Mouse (Mus musculus) kidney, embryonic 16.5 days (tissue): ENCODE measurements around the gene Vtn. TPM values are rescaled to one million over a fixed set of nuclear protein-coding genes. Genes with fewer than 3 reads are reported as not detected.
A peak's percentile ranks its signal among the peaks of the same experiment; 100 is the strongest.

ENCODE experiments used
- ATAC-seq: fragments of 200-750 bp; cut with Nextera tagmentation; 2 replicates; pipeline ENCODE4 v1.8.0; 2017; ENCODE audit warnings: moderate TSS enrichment; ENCODE audit not compliant: low FRiP score, low TSS enrichment
- H3K27ac ChIP-seq: fragments of 300-500 bp; sonication (generic); 2 replicates; pipeline ENCODE4 v1.5.1; 2014; ENCODE audit warnings: low read length
- H3K27me3 ChIP-seq: fragments of 300-500 bp; sonication (generic); 2 replicates; pipeline ENCODE4 v1.6.1; 2014; ENCODE audit warnings: low read length, control low read depth, mixed read lengths; ENCODE audit not compliant: insufficient read depth
- H3K36me3 ChIP-seq: fragments of 300-500 bp; sonication (generic); 2 replicates; pipeline ENCODE4 v1.6.1; 2014; ENCODE audit warnings: low read length, control low read depth, mixed read lengths; ENCODE audit not compliant: insufficient read depth
- H3K4me1 ChIP-seq: fragments of 300-500 bp; sonication (generic); 2 replicates; pipeline ENCODE4 v1.6.1; 2014; ENCODE audit warnings: low read length, control low read depth, mixed read lengths; ENCODE audit not compliant: insufficient read depth
- H3K4me2 ChIP-seq: fragments of 300-500 bp; sonication (generic); replicated peaks from 2 replicates; pipeline ENCODE4 v1.6.1; 2014; ENCODE audit warnings: low read depth, low read length
- H3K4me3 ChIP-seq: fragments of 300-500 bp; sonication (generic); 2 replicates; pipeline ENCODE4 v1.5.1; 2014; ENCODE audit warnings: mild to moderate bottlenecking, low read length
- H3K9ac ChIP-seq: fragments of 300-500 bp; sonication (generic); replicated peaks from 2 replicates; pipeline ENCODE4 v1.6.1; 2014; ENCODE audit warnings: low read length
- H3K9me3 ChIP-seq: fragments of 300-500 bp; sonication (generic); 2 replicates; pipeline ENCODE4 v1.6.1; 2016; ENCODE audit warnings: low read length, control low read depth
- whole genome bisulfite sequencing: fragments of 180-500 bp; shearing (Covaris S2); extraction: QIAGEN DNeasy Blood & Tissue Kit; methylation state at CpG from one replicate; pipeline ENCODE4 v1.1.7; 2014; 5-methylcytosine and 5-hydroxymethylcytosine counted together
- polyA plus RNA-seq: library from polyadenylated mRNA; unstranded; fragments of >200 nt; fragmentation: Nextera tagmentation; extraction: Ambion mirVana; gene quantifications from 2 replicates; pipeline ENCODE4 v1.2.1, GENCODE M21; 2015

Vtn gene
- polyA plus RNA-seq = 2.4 and 2.9 TPM in 2 replicates

DNA sequence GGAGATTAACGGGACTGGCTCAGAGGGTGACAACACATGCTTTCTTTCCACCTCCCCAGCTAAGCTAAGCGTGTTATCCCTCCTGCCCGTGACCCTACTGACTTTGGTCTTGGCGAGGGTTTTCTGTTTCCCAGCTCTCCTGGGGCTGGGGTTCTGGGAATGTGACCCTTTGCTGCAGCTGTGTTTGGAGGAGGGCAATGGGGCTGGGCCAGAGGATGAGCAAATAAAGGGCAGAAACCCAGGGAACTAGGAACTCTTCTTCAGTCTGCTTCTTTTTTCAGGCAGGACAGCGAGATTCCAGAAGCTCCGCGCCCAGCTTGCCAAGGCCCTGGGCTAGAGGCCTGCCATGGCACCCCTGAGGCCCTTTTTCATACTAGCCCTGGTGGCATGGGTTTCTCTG, at the start of gene Vtn:
Vtn (plus strand) TSS at position 88 of the 400 bp plus-strand sequence.
- ATAC-seq = no peak
- Histone ChIP-seq H3K9me3 (no peaks in the 10 kb centered on the region), H3K9ac (peak within 1 kb of the TSS; percentile 56; the same call in 1 of the 2 replicates)

GRCm38 (mm10) chr11:78450337-78450736, 48.6 kb upstream of the Vtn start:
- no peaks in the 10 kb centered on the region for H3K36me3 ChIP-seq
- no peaks in the 10 kb centered on the region for H3K9me3 ChIP-seq
- no peak for ATAC-seq
- no peak overlapping the region for H3K9ac ChIP-seq
- H3K27ac ChIP-seq = no peak overlapping the region
- no peak overlapping the region for H3K4me2 ChIP-seq
- no peaks in the 10 kb centered on the region for H3K4me1 ChIP-seq
- 43% methylated on average over 2 of the region's 2 CpGs for WGBS
- no peaks in the 10 kb centered on the region for H3K27me3 ChIP-seq
- no peak overlapping the region for H3K4me3 ChIP-seq

More for the DNA sequence above, at the start of gene Vtn:
- H3K4me3 ChIP-seq = peak within 1 kb of the TSS; percentile 56
- H3K4me1 ChIP-seq = peaks cover 17% of the 10 kb centered on the region
- no peaks in the 10 kb centered on the region for H3K36me3 ChIP-seq
- 49% methylated on average over 7 of the region's 7 CpGs for WGBS
- H3K27ac ChIP-seq = 0 out of 2 replicates have a peak within 1 kb of the TSS, but pooled peaks have one; percentile 29
- peaks cover 40% of the 10 kb centered on the region for H3K27me3 ChIP-seq
- peak within 1 kb of the TSS; percentile 95 for H3K4me2 ChIP-seq

DNA sequence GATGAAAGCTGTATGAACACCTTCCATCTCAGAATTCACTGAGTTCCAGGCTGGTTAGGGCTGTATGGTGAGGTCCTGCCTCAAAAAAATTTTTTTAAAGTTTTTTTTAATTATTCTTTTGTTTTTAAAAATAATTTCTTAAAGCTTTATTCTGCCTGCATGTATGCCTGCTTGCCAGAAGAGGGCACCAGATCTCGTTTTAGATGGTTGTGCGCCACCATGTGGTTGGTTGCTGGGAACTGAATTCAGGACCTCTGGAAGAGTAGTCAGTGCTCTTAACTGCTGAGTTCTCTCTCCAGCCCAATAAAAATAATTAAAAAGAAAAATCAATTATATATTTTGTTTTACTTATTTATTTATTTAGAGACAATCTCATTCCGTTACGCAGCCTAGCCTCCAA, 45.2 kb upstream of the Vtn start:
- Histone ChIP-seq H3K4me2 (no peak overlapping the region), H3K9ac (no peak overlapping the region), H3K27ac (no peak overlapping the region), H3K4me3 (no peak overlapping the region), H3K9me3 (no peaks in the 10 kb centered on the region), H3K4me1 (0 out of 2 replicates have a peak, but pooled peaks cover 2% of the 10 kb centered on the region), H3K27me3 (no peaks in the 10 kb centered on the region), H3K36me3 (no peaks in the 10 kb centered on the region)
- 12% methylated on average over 4 of the region's 4 CpGs for WGBS
- no peak for ATAC-seq

- Histone ChIP-seq H3K9ac (no peak overlapping the region), H3K4me2 (no peak overlapping the region), H3K4me1 (0 out of 2 replicates have a peak, but pooled peaks cover 2% of the 10 kb centered on the region), H3K36me3 (no peaks in the 10 kb centered on the region), H3K9me3 (no peaks in the 10 kb centered on the region), H3K27me3 (no peaks in the 10 kb centered on the region), H3K27ac (no peak overlapping the region), H3K4me3 (no peak overlapping the region)
- ATAC-seq = no peak
- WGBS = 77% methylated on average over 7 of the region's 7 CpGs
Observed at GRCm38 (mm10) chr11:78454276-78454675, 44.6 kb upstream of the Vtn start.

DNA sequence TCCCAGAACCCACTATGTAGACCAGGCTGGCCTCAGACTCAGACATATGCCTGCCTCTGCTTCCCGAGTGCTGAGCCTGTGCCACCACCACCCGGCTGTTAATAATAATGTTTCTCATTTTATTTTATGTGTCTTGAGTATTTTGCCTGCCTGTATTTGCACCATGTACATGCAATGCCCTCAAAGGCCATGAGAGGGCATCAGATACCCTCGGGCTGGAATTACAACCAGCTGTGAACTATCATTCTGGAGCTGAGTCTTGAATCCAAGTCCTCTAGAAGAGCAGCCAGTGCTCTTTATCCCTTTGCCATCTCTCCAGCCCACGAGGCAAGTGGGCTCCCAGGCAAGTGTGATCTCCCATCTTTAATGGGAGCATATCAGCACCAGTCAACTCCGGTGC, 43.6 kb upstream of the Vtn start:
- Histone ChIP-seq H3K9me3 (no peaks in the 10 kb centered on the region), H3K27ac (no peak overlapping the region), H3K4me2 (no peak overlapping the region), H3K4me1 (0 out of 2 replicates have a peak, but pooled peaks cover 2% of the 10 kb centered on the region), H3K4me3 (no peak overlapping the region), H3K9ac (no peak overlapping the region), H3K27me3 (no peaks in the 10 kb centered on the region), H3K36me3 (no peaks in the 10 kb centered on the region)
- ATAC-seq = no peak
- WGBS = 35% methylated on average over 5 of the region's 5 CpGs

GRCm38 (mm10) chr11:78458740-78459139, 40.2 kb upstream of the Vtn start:
- Histone ChIP-seq H3K4me1 (0 out of 2 replicates have a peak, but pooled peaks cover 2% of the 10 kb centered on the region), H3K4me3 (no peak overlapping the region), H3K9me3 (0 out of 2 replicates have a peak, but pooled peaks cover 6% of the 10 kb centered on the region), H3K27ac (no peak overlapping the region), H3K27me3 (no peaks in the 10 kb centered on the region), H3K36me3 (no peaks in the 10 kb centered on the region), H3K4me2 (no peak overlapping the region), H3K9ac (no peak overlapping the region)
- no peak for ATAC-seq
- WGBS = 80% methylated on average over 17 of the region's 17 CpGs

DNA sequence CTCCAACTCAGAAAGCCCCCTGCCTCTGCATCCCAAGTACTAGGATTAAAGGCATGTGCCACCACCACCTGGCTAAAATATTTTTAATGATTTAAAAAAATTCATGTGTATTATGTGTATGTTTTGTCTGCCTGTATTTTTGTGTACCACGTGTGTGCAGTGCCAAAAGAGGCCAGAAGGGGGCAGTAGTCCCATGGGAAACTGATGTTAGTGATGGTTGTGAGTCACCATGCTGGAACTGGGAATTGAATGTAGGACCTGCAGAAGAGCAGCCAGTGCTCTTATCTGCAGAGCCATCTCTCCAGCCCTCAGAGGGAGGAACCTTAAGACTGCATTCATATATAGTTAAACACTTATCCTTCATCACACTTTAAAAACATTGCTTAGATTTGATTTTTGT, 37.0 kb upstream of the Vtn start:
- Histone ChIP-seq H3K27ac (no peak overlapping the region), H3K4me3 (no peak overlapping the region), H3K4me2 (no peak overlapping the region), H3K9me3 (0 out of 2 replicates have a peak, but pooled peaks cover 6% of the 10 kb centered on the region), H3K4me1 (peaks cover 10% of the 10 kb centered on the region), H3K9ac (no peak overlapping the region), H3K27me3 (no peaks in the 10 kb centered on the region), H3K36me3 (no peaks in the 10 kb centered on the region)
- 71% methylated on average over 1 of the region's 1 CpGs for WGBS
- no peak for ATAC-seq

DNA sequence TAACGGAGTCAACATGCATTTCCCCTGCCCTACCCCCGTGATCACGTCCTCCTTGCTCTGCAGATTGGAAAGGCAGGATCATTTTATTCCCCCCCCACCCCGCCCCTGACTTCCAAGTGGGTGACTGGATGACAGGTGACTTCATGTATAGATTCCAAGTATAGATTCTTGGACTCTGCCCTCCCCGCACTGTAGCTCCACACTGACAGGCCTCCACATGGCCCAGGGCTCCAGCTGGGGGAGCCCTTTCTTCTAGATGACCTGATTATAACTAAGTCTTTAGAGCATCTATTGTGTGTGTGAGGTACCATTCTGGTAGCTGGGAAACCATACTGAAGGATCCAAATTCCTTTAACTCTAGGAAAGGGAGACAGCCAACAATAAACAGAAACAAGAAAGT, 36.2 kb upstream of the Vtn start:
- 0 out of 2 replicates have a peak, but pooled peaks cover 6% of the 10 kb centered on the region for H3K9me3 ChIP-seq
- no peak overlapping the region for H3K27ac ChIP-seq
- H3K4me1 ChIP-seq = peaks cover 11% of the 10 kb centered on the region
- no peak overlapping the region for H3K9ac ChIP-seq
- H3K4me2 ChIP-seq = no peak overlapping the region
- H3K27me3 ChIP-seq = no peaks in the 10 kb centered on the region
- H3K36me3 ChIP-seq = no peaks in the 10 kb centered on the region
- WGBS = 82% methylated on average over 5 of the region's 5 CpGs
- ATAC-seq = no peak
- no peak overlapping the region for H3K4me3 ChIP-seq

DNA sequence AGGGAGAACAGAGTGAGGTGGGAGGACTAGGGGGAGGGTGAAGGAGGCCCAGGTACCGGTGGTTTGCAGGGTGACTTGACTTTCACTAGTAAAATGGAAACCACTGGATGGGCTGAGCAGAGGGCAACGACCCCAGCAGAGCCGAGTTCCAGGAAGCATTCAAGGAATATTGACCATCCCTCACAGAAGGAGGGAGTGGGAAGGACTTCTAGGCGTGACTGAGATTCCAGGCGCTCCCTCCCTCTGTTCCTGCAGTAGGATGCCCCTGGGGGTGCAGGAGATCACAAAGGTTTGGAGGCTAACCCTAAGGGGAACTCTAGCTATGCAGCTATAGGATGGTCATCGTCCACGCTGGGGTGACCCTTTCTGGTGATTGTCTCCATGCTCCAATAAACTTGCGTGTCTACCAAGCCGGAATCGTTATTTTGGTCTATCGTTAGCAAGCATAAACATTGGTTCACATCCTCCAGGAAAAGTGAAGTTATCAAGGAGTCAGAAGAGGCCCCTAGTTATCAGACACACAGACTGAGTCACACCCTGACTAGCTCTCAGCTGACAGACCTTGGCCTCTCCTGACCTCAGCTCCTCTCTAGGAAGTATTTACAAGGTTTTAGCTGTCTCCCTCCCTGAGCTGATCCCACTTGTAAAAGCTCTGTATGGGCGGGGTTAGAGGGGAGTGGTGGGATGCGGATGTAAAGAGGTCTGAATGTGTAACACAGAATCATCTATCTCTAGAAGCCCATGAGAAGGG, 35.4 kb upstream of the Vtn start:
- Histone ChIP-seq H3K4me2 (no peak overlapping the region), H3K4me1 (peaks cover 11% of the 10 kb centered on the region), H3K27me3 (no peaks in the 10 kb centered on the region), H3K36me3 (no peaks in the 10 kb centered on the region), H3K27ac (no peak overlapping the region), H3K4me3 (no peak overlapping the region), H3K9me3 (0 out of 2 replicates have a peak, but pooled peaks cover 6% of the 10 kb centered on the region), H3K9ac (no peak overlapping the region)
- 43% methylated on average over 13 of the region's 13 CpGs for WGBS
- no peak for ATAC-seq

DNA sequence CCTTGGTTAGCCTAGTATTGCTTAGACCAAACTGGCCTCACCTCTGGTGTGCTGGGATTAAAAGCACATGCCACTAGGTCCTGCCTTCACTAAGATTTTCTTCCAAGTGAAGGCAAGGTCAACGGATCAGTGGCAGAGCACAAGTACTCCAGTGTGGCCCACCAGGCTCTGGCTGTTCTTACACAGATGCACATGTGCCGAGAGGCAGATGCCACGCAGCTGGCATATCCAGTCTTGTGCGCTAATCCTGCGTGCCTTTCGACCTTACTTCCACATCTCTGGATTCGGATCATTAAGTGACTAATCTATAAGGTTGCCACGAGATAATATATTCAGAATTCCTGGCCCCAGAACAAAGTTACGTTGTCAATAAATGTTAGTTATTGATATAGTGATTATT, 33.8 kb upstream of the Vtn start:
- Histone ChIP-seq H3K27ac (peak overlapping the region; percentile 97; the same call in 1 of the 2 replicates), H3K9ac (peak overlapping the region; percentile 91; the same call in 1 of the 2 replicates), H3K4me3 (peak overlapping the region; percentile 82), H3K4me2 (peak overlapping the region; percentile 94), H3K27me3 (no peaks in the 10 kb centered on the region), H3K36me3 (no peaks in the 10 kb centered on the region), H3K9me3 (0 out of 2 replicates have a peak, but pooled peaks cover 6% of the 10 kb centered on the region), H3K4me1 (peaks cover 11% of the 10 kb centered on the region)
- ATAC-seq = peak; percentile 18; the same call in 1 of the 2 replicates
- 18% methylated on average over 9 of the region's 9 CpGs for WGBS
